Mouse (Mus musculus) hindbrain, embryonic 12.5 days (tissue): Measurements from ENCODE around the gene Slc4a5. TPM values are rescaled to one million over a fixed set of nuclear protein-coding genes. Genes with fewer than 3 reads are reported as not detected.

Experiments used
- ATAC-seq: fragments of 200-750 bp; cut with Nextera tagmentation; 2 replicates; pipeline ENCODE4 v1.8.0; 2017; ENCODE audit warnings: moderate TSS enrichment; ENCODE audit not compliant: low FRiP score
- H3K27ac ChIP-seq: fragments of 300-500 bp; sonication (generic); 2 replicates; pipeline ENCODE4 v1.5.1; 2016; ENCODE audit warnings: mild to moderate bottlenecking
- H3K27me3 ChIP-seq: fragments of 300-500 bp; sonication (generic); 2 replicates; pipeline ENCODE4 v1.6.1; 2016; ENCODE audit warnings: mild to moderate bottlenecking
- H3K36me3 ChIP-seq: fragments of 300-500 bp; sonication (generic); 2 replicates; pipeline ENCODE4 v1.6.1; 2016; ENCODE audit warnings: mild to moderate bottlenecking
- H3K4me1 ChIP-seq: fragments of 300-500 bp; sonication (generic); 2 replicates; pipeline ENCODE4 v1.6.1; 2016
- H3K4me2 ChIP-seq: fragments of 300-500 bp; sonication (generic); replicated peaks from 2 replicates; pipeline ENCODE4 v1.6.1; 2016; ENCODE audit warnings: mild to moderate bottlenecking
- H3K4me3 ChIP-seq: fragments of 300-500 bp; sonication (generic); 2 replicates; pipeline ENCODE4 v1.5.1; 2016; ENCODE audit warnings: mild to moderate bottlenecking
- H3K9ac ChIP-seq: fragments of 300-500 bp; sonication (generic); 2 replicates; pipeline ENCODE4 v1.6.1; 2016; ENCODE audit warnings: mild to moderate bottlenecking, moderate library complexity
- H3K9me3 ChIP-seq: fragments of 300-500 bp; sonication (generic); replicated peaks from 2 replicates; pipeline ENCODE4 v1.6.1; 2016; ENCODE audit warnings: mild to moderate bottlenecking
- WGBS: fragments of 180-500 bp; shearing (Covaris S2); methylation state at CpG from one replicate; pipeline ENCODE4 v1.1.7; 2016; 5-methylcytosine and 5-hydroxymethylcytosine counted together
- polyA plus RNA-seq: library from polyadenylated mRNA; unstranded; fragments of >200 nt; fragmentation: Nextera tagmentation; extraction: Ambion mirVana; gene quantifications from 2 replicates; pipeline ENCODE4 v1.2.1, GENCODE M21; 2016

The Slc4a5 gene
- polyA plus RNA-seq: 5.0 and 6.1 TPM in 2 replicates

DNA sequence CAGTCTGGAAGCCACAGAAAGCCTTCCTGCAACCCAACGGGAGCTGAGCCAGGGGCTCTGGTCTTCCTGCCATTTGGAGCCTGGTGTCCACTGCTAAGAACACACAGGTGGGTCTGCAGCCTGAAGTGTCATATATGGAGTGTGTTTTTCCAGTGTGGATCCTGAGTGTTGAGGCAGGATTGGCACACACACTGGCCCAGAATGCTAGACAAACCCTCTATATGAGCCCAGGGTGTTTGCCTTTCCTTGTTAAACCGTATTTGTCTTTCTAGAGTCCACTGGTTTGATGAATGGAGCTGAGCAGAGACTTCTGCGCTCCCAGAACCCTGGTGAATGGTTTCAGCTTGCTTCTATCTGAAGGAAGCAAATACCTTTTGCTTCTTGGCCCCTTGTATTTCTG, at the start of gene Slc4a5:
Gene Slc4a5, plus strand, starts transcription at position 15 of the 400 bp plus-strand sequence.
- Histone ChIP-seq H3K4me3 (no peak within 1 kb of the TSS), H3K9me3 (no peaks in the 10 kb centered on the region), H3K36me3 (no peaks in the 10 kb centered on the region), H3K9ac (no peak within 1 kb of the TSS), H3K4me2 (no peak within 1 kb of the TSS), H3K27me3 (no peaks in the 10 kb centered on the region), H3K4me1 (peaks cover 7% of the 10 kb centered on the region; the same call in 1 of the 2 replicates), H3K27ac (no peak within 1 kb of the TSS)
- 78% methylated on average over 3 of the region's 3 CpGs for WGBS
- no peak for ATAC-seq

DNA sequence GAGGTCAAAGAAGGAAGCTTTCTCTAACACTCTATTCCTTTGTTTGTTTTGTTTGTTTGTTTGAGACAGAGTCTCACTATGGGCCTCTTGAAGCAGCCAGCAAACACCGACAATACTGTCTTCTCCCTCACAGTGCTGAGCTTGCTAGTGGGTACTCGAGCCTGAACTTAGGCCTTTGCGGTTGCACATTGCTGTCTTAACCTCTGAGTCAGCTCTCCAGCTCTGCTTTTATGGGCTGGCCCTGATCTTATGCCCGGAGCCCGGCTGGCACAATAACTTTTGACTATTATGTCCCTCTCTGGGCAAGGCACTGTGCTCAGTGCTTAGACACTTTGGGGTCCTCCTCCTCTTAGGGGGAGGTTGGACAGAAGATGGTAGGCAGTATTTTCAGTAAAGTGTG, 49.8 kb upstream of the Slc4a5 start:
- peaks cover 34% of the 10 kb centered on the region for H3K4me1 ChIP-seq

GRCm38 (mm10) chr6:83171063-83171462, 48.6 kb upstream of the Slc4a5 start:
- no peak overlapping the region for H3K9ac ChIP-seq
- H3K4me2 ChIP-seq: 0 out of 2 replicates have a peak overlapping the region, but pooled peaks have one; percentile 13
- no peaks in the 10 kb centered on the region for H3K36me3 ChIP-seq
- ATAC-seq: no peak
- H3K9me3 ChIP-seq: no peaks in the 10 kb centered on the region
- no peaks in the 10 kb centered on the region for H3K27me3 ChIP-seq
- H3K4me3 ChIP-seq: no peak overlapping the region
- H3K27ac ChIP-seq: no peak overlapping the region
- H3K4me1 ChIP-seq: peaks cover 30% of the 10 kb centered on the region
- 90% methylated on average over 5 of the region's 5 CpGs for WGBS

More for the DNA sequence above, 49.8 kb upstream of the Slc4a5 start:
- Histone ChIP-seq H3K27ac (no peak overlapping the region), H3K27me3 (no peaks in the 10 kb centered on the region), H3K9me3 (no peaks in the 10 kb centered on the region), H3K4me2 (no peak overlapping the region), H3K9ac (no peak overlapping the region), H3K4me3 (no peak overlapping the region), H3K36me3 (no peaks in the 10 kb centered on the region)
- ATAC-seq: no peak
- 91% methylated on average over 5 of the region's 5 CpGs for WGBS

- WGBS: 57% methylated on average over 9 of the region's 9 CpGs
- H3K9me3 ChIP-seq: no peaks in the 10 kb centered on the region
- H3K36me3 ChIP-seq: no peaks in the 10 kb centered on the region
- peak; percentile 60 for ATAC-seq
- peak overlapping the region; percentile 37 for H3K4me2 ChIP-seq
- peaks cover 19% of the 10 kb centered on the region for H3K4me1 ChIP-seq
- no peaks in the 10 kb centered on the region for H3K27me3 ChIP-seq
- H3K4me3 ChIP-seq: peak overlapping the region; percentile 24
- H3K9ac ChIP-seq: peak overlapping the region; percentile 32
- H3K27ac ChIP-seq: peak overlapping the region; percentile 70
Observed at GRCm38 (mm10) chr6:83172240-83172920, 47.2 kb upstream of the Slc4a5 start.

DNA sequence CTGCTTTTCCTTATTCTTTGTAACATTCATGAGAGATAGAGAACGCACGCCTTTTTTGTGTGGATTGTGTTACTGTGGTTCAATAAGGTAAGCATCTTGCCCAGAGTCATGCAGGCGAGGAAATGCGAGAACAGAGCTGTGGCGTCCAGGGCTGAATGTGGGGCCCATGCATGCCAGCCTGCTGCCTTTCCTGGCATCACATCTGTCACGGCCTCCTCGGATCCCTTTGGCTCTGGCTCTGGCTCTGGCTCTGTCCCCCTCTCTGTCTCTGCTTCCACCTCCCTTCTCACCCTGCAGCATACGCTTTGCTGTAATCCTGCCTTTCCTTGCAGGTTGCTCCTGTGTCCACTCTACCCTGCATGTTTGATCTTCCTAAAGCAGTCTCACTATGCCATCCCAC, 43.6 kb upstream of the Slc4a5 start:
- no peak for ATAC-seq
- 87% methylated on average over 8 of the region's 8 CpGs for WGBS
- H3K4me3 ChIP-seq: no peak overlapping the region
- no peaks in the 10 kb centered on the region for H3K9me3 ChIP-seq
- peaks cover 31% of the 10 kb centered on the region for H3K4me1 ChIP-seq
- no peaks in the 10 kb centered on the region for H3K36me3 ChIP-seq
- H3K4me2 ChIP-seq: no peak overlapping the region
- H3K27me3 ChIP-seq: no peaks in the 10 kb centered on the region
- H3K27ac ChIP-seq: no peak overlapping the region
- H3K9ac ChIP-seq: no peak overlapping the region

GRCm38 (mm10) chr6:83179390-83180117, 40.1 kb upstream of the Slc4a5 start:
- peak overlapping the region; percentile 69 for H3K27ac ChIP-seq
- peak; percentile 87 for ATAC-seq
- H3K4me2 ChIP-seq: peak overlapping the region; percentile 68
- peaks cover 22% of the 10 kb centered on the region for H3K4me1 ChIP-seq
- peak overlapping the region; percentile 45 for H3K4me3 ChIP-seq
- no peaks in the 10 kb centered on the region for H3K9me3 ChIP-seq
- no peaks in the 10 kb centered on the region for H3K27me3 ChIP-seq
- WGBS: 14% methylated on average over 12 of the region's 12 CpGs
- H3K36me3 ChIP-seq: peaks cover 23% of the 10 kb centered on the region
- H3K9ac ChIP-seq: peak overlapping the region; percentile 74

DNA sequence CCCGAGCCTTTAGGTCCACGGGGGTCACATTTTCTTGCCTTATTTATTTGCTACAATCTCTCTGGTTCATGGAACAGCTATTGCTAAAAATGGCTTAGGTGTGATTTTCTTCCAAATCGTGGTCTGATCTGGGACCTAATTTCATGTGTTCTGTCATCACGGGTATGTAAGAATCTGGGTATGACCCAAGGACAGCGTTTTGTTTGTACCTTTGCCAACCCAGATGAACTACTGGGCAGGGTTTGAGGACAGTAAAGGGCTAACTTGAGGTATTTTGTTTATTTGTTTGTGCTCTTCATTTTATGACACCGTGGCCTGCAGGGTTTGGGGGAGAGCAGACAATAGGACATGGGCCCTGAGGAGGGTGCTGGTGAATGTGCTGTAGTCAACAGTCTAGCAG, 39.0 kb upstream of the Slc4a5 start:
- WGBS: 87% methylated on average over 6 of the region's 6 CpGs
- Histone ChIP-seq H3K36me3 (peaks cover 27% of the 10 kb centered on the region), H3K27ac (no peak overlapping the region), H3K9me3 (no peaks in the 10 kb centered on the region), H3K9ac (peak overlapping the region; percentile 74), H3K4me1 (peaks cover 30% of the 10 kb centered on the region), H3K4me3 (peak overlapping the region; percentile 45; the same call in 1 of the 2 replicates), H3K27me3 (no peaks in the 10 kb centered on the region), H3K4me2 (peak overlapping the region; percentile 68)
- no peak for ATAC-seq

GRCm38 (mm10) chr6:83184858-83185435, 34.7 kb upstream of the Slc4a5 start:
- Histone ChIP-seq H3K27ac (peak overlapping the region; percentile 49; the same call in 1 of the 2 replicates), H3K9ac (no peak overlapping the region), H3K4me3 (no peak overlapping the region; the same call in 1 of the 2 replicates), H3K9me3 (no peaks in the 10 kb centered on the region), H3K36me3 (peaks cover 47% of the 10 kb centered on the region), H3K27me3 (no peaks in the 10 kb centered on the region), H3K4me2 (peak overlapping the region; percentile 72; the same call in 1 of the 2 replicates), H3K4me1 (peaks cover 49% of the 10 kb centered on the region)
- 94% methylated on average over 3 of the region's 3 CpGs for WGBS
- ATAC-seq: no peak

GRCm38 (mm10) chr6:83185895-83186861, 33.5 kb upstream of the Slc4a5 start:
- peak overlapping the region; percentile 78 for H3K9ac ChIP-seq
- H3K27ac ChIP-seq: peak overlapping the region; percentile 90
- H3K27me3 ChIP-seq: no peaks in the 10 kb centered on the region
- H3K36me3 ChIP-seq: peaks cover 59% of the 10 kb centered on the region
- peak; percentile 97 for ATAC-seq
- 9% methylated on average over 22 of the region's 25 CpGs for WGBS
- peak overlapping the region; percentile 51 for H3K4me3 ChIP-seq
- H3K9me3 ChIP-seq: no peaks in the 10 kb centered on the region
- peak overlapping the region; percentile 72 for H3K4me2 ChIP-seq
- H3K4me1 ChIP-seq: peaks cover 39% of the 10 kb centered on the region

GRCm38 (mm10) chr6:83186946-83187345, 32.7 kb upstream of the Slc4a5 start:
- no peaks in the 10 kb centered on the region for H3K9me3 ChIP-seq
- H3K27me3 ChIP-seq: no peaks in the 10 kb centered on the region
- ATAC-seq: 0 out of 2 replicates have a peak, but pooled peaks have one; percentile 9
- H3K4me3 ChIP-seq: peak overlapping the region; percentile 51
- H3K4me2 ChIP-seq: peak overlapping the region; percentile 72
- H3K9ac ChIP-seq: peak overlapping the region; percentile 78
- peaks cover 67% of the 10 kb centered on the region for H3K36me3 ChIP-seq
- 72% methylated on average over 2 of the region's 2 CpGs for WGBS
- H3K27ac ChIP-seq: peak overlapping the region; percentile 90
- H3K4me1 ChIP-seq: peaks cover 39% of the 10 kb centered on the region

DNA sequence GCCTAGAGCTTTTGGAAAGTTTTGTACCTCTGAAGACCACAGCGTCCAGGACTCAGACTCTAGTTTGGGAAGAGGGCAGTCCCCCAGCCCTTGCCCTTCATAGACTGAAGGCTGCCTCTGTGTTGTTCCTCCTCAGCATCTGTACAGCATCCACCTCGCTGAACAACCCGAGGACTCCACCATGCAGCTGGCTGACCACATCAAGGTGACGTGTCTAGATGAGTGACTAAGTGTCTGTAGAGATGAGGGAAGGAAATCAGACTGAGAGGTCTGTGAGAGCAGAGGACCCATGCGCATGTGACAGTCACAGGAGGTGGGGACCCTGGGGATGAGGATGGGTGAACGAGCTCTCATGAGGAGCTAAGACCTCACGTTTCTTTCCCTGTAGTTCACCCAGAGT, 26.1 kb upstream of the Slc4a5 start:
- peaks cover 99% of the 10 kb centered on the region for H3K36me3 ChIP-seq
- no peaks in the 10 kb centered on the region for H3K9me3 ChIP-seq
- no peaks in the 10 kb centered on the region for H3K27me3 ChIP-seq
- H3K9ac ChIP-seq: no peak overlapping the region
- H3K27ac ChIP-seq: no peak overlapping the region
- peaks cover 1% of the 10 kb centered on the region; the same call in 1 of the 2 replicates for H3K4me1 ChIP-seq
- no peak for ATAC-seq
- H3K4me3 ChIP-seq: no peak overlapping the region
- H3K4me2 ChIP-seq: no peak overlapping the region
- 94% methylated on average over 7 of the region's 7 CpGs for WGBS
